Mouse (Mus musculus) forebrain, embryonic 14.5 days (tissue): ENCODE measurements at regions not wholly inside any gene's neighbourhood (a gene's known extent, or its start where the extent isn't known, plus 50 kb on each side); places are given as distances from the start of the nearest gene placed in this dataset.

Experiments used
- ATAC-seq: fragments of 200-750 bp; cut with Nextera tagmentation; 2 replicates; pipeline ENCODE4 v1.8.0; 2017; ENCODE audit warnings: mild to moderate bottlenecking, moderate library complexity
- DNase-seq: peaks from one replicate; pipeline ENCODE4 v3.0.0-alpha.2; 2015; ENCODE audit warnings: low spot score
- H3K27ac ChIP-seq: fragments of 300-500 bp; sonication (generic); 2 replicates; pipeline ENCODE4 v1.5.1; 2014; ENCODE audit warnings: low read depth, mild to moderate bottlenecking, control low read depth, low read length, moderate library complexity
- H3K27me3 ChIP-seq: fragments of 300-500 bp; sonication (generic); replicated peaks from 2 replicates; pipeline ENCODE4 v1.6.1; 2014; ENCODE audit warnings: low read length, control low read depth, mixed read lengths; ENCODE audit not compliant: control insufficient read depth, insufficient read depth
- H3K36me3 ChIP-seq: fragments of 300-500 bp; sonication (generic); 2 replicates; pipeline ENCODE4 v1.6.1; 2014; ENCODE audit warnings: low read length, control low read depth; ENCODE audit not compliant: control insufficient read depth, insufficient read depth
- H3K4me1 ChIP-seq: fragments of 300-500 bp; sonication (generic); 2 replicates; pipeline ENCODE4 v1.6.1; 2014; ENCODE audit warnings: antibody characterized with exemption, low read length, control low read depth; ENCODE audit not compliant: control insufficient read depth, insufficient read depth
- H3K4me2 ChIP-seq: fragments of 300-500 bp; sonication (generic); 2 replicates; pipeline ENCODE4 v1.6.1; 2014; ENCODE audit warnings: mild to moderate bottlenecking, control low read depth, low read length
- H3K4me3 ChIP-seq: fragments of 300-500 bp; sonication (generic); 2 replicates; pipeline ENCODE4 v1.5.1; 2014; ENCODE audit warnings: low read depth, low read length, control low read depth
- H3K9ac ChIP-seq: fragments of 300-500 bp; sonication (generic); 2 replicates; pipeline ENCODE4 v1.6.1; 2014; ENCODE audit warnings: mild to moderate bottlenecking, low read length, control low read depth, moderate library complexity
- H3K9me3 ChIP-seq: fragments of 300-500 bp; sonication (generic); replicated peaks from 2 replicates; pipeline ENCODE4 v1.6.1; 2016; ENCODE audit warnings: low read length, control low read depth, mixed read lengths; ENCODE audit not compliant: control insufficient read depth
- WGBS: fragments of 180-500 bp; shearing (Covaris S2); extraction: QIAGEN DNeasy Blood & Tissue Kit; methylation state at CpG from one replicate; pipeline ENCODE4 v1.1.7; 2014; 5-methylcytosine and 5-hydroxymethylcytosine counted together

- Histone ChIP-seq H3K4me3 (no peak overlapping the region), H3K36me3 (no peaks in the 10 kb centered on the region), H3K27me3 (no peaks in the 10 kb centered on the region), H3K4me1 (no peaks in the 10 kb centered on the region), H3K9ac (no peak overlapping the region), H3K4me2 (no peak overlapping the region), H3K27ac (no peak overlapping the region), H3K9me3 (no peaks in the 10 kb centered on the region)
- ATAC-seq: peak; percentile 48; the same call in 1 of the 2 replicates
- WGBS: 7% methylated on average over 2 of the region's 2 CpGs
- DNase-seq: peak; percentile 87
These were observed 181.8 kb downstream of the Barhl2 start for GRCm38 (mm10) chr5:106276186-106276585.

- WGBS: 31% methylated on average over 10 of the region's 10 CpGs
- Histone ChIP-seq H3K4me1 (no peaks in the 10 kb centered on the region), H3K27me3 (no peaks in the 10 kb centered on the region), H3K27ac (no peak overlapping the region), H3K4me3 (no peak overlapping the region), H3K9ac (no peak overlapping the region), H3K4me2 (no peak overlapping the region), H3K36me3 (no peaks in the 10 kb centered on the region), H3K9me3 (no peaks in the 10 kb centered on the region)
- no peak for ATAC-seq
- peak; percentile 24 for DNase-seq
These were observed 183.3 kb downstream of the Barhl2 start for GRCm38 (mm10) chr5:106274617-106275016.

- 72% methylated on average over 2 of the region's 2 CpGs for WGBS
- peak; percentile 10 for DNase-seq
- Histone ChIP-seq H3K4me2 (no peak overlapping the region), H3K9me3 (no peaks in the 10 kb centered on the region), H3K9ac (no peak overlapping the region), H3K4me1 (no peaks in the 10 kb centered on the region), H3K27ac (no peak overlapping the region), H3K4me3 (no peak overlapping the region), H3K27me3 (no peaks in the 10 kb centered on the region), H3K36me3 (no peaks in the 10 kb centered on the region)
- ATAC-seq: no peak
These were observed 193.4 kb downstream of the Barhl2 start for GRCm38 (mm10) chr5:106264536-106264935.

GRCm38 (mm10) chr5:106257179-106257578 lies 200.8 kb downstream of the Barhl2 start:
- H3K4me3 ChIP-seq: no peak overlapping the region
- H3K9me3 ChIP-seq: no peaks in the 10 kb centered on the region
- DNase-seq: no peak
- no peak overlapping the region for H3K9ac ChIP-seq
- no peak overlapping the region for H3K4me2 ChIP-seq
- WGBS: 81% methylated on average over 1 of the region's 1 CpGs
- H3K27ac ChIP-seq: no peak overlapping the region
- no peaks in the 10 kb centered on the region for H3K27me3 ChIP-seq
- no peaks in the 10 kb centered on the region for H3K36me3 ChIP-seq
- H3K4me1 ChIP-seq: no peaks in the 10 kb centered on the region
- ATAC-seq: no peak

- H3K27ac ChIP-seq: no peak overlapping the region
- H3K9me3 ChIP-seq: no peaks in the 10 kb centered on the region
- WGBS: 53% methylated on average over 3 of the region's 3 CpGs
- no peaks in the 10 kb centered on the region for H3K27me3 ChIP-seq
- no peaks in the 10 kb centered on the region for H3K4me1 ChIP-seq
- no peak overlapping the region for H3K4me2 ChIP-seq
- H3K9ac ChIP-seq: no peak overlapping the region
- H3K36me3 ChIP-seq: no peaks in the 10 kb centered on the region
- DNase-seq: peak; percentile 30
- no peak overlapping the region for H3K4me3 ChIP-seq
- no peak for ATAC-seq
These were observed 228.8 kb downstream of the Barhl2 start for GRCm38 (mm10) chr5:106229154-106229553.

GRCm38 (mm10) chr5:106224141-106224540 lies 233.8 kb downstream of the Barhl2 start:
- ATAC-seq: no peak

GRCm38 (mm10) chr5:106209543-106209942 lies 248.4 kb downstream of the Barhl2 start:
- Histone ChIP-seq H3K9ac (no peak overlapping the region), H3K36me3 (no peaks in the 10 kb centered on the region), H3K4me1 (peaks cover 10% of the 10 kb centered on the region), H3K9me3 (no peaks in the 10 kb centered on the region), H3K27me3 (no peaks in the 10 kb centered on the region; the same call in 1 of the 2 replicates), H3K4me2 (no peak overlapping the region), H3K4me3 (no peak overlapping the region), H3K27ac (no peak overlapping the region)
- DNase-seq (no peak), ATAC-seq (no peak)
- 61% methylated on average over 5 of the region's 5 CpGs for WGBS

More at GRCm38 (mm10) chr5:106224141-106224540, 233.8 kb downstream of the Barhl2 start:
- no peak overlapping the region for H3K27ac ChIP-seq
- no peak overlapping the region for H3K9ac ChIP-seq
- H3K27me3 ChIP-seq: no peaks in the 10 kb centered on the region
- no peaks in the 10 kb centered on the region for H3K36me3 ChIP-seq
- 57% methylated on average over 7 of the region's 7 CpGs for WGBS
- H3K4me3 ChIP-seq: no peak overlapping the region
- H3K9me3 ChIP-seq: no peaks in the 10 kb centered on the region
- H3K4me2 ChIP-seq: no peak overlapping the region
- H3K4me1 ChIP-seq: no peaks in the 10 kb centered on the region
- DNase-seq: no peak

- DNase-seq (no peak), ATAC-seq (no peak)
- Histone ChIP-seq H3K36me3 (no peaks in the 10 kb centered on the region), H3K4me3 (no peak overlapping the region), H3K9ac (no peak overlapping the region), H3K4me2 (no peak overlapping the region), H3K9me3 (no peaks in the 10 kb centered on the region), H3K4me1 (peaks cover 10% of the 10 kb centered on the region), H3K27me3 (no peaks in the 10 kb centered on the region; the same call in 1 of the 2 replicates), H3K27ac (no peak overlapping the region)
- 73% methylated on average over 6 of the region's 6 CpGs for WGBS
These were observed 250.3 kb downstream of the Barhl2 start for GRCm38 (mm10) chr5:106207706-106208105.

- 0 out of 2 replicates have a peak overlapping the region, but pooled peaks have one; percentile 18 for H3K9ac ChIP-seq
These were observed 252.2 kb downstream of the Barhl2 start for GRCm38 (mm10) chr5:106205724-106206123.

More at GRCm38 (mm10) chr5:106205724-106206123, 252.2 kb downstream of the Barhl2 start:
- H3K9me3 ChIP-seq: no peaks in the 10 kb centered on the region
- DNase-seq (peak; percentile 42), ATAC-seq (no peak)
- H3K4me1 ChIP-seq: peaks cover 10% of the 10 kb centered on the region
- no peaks in the 10 kb centered on the region; the same call in 1 of the 2 replicates for H3K27me3 ChIP-seq
- no peak overlapping the region for H3K27ac ChIP-seq
- H3K4me2 ChIP-seq: peak overlapping the region; percentile 23; the same call in 1 of the 2 replicates
- no peaks in the 10 kb centered on the region for H3K36me3 ChIP-seq
- 4% methylated on average over 6 of the region's 6 CpGs for WGBS
- no peak overlapping the region for H3K4me3 ChIP-seq
